Mouse (Mus musculus): Measurements from ENCODE around the gene Erap1.

GRCm38 (mm10) chr13:74695497-74696193, 56.3 kb downstream of the Erap1 start:
- TF ChIP-seq CTCF (IDR thresholded peaks at IDR 0.05; ENCODE audit: low read depth, low read length) = no peak
- no peak for TF ChIP-seq EP300 (IDR thresholded peaks at IDR 0.05; ENCODE audit: insufficient read depth, low read depth, low read length)
- no peak for TF ChIP-seq POLR2A (IDR thresholded peaks at IDR 0.05; ENCODE audit: insufficient read depth, low read length)
